Mouse (Mus musculus) cerebellum, postnatal 36 days (tissue): ENCODE measurements around the gene C030005K15Rik.
"Not testable (repeated sequence)": the region's sequence is repeated elsewhere in the genome, so short reads cannot be mapped to it uniquely, and the experiment has no call there.

Source experiments
- DNase-seq, 2 experiments: peaks; one replicate each; pipeline ENCODE4 v3.0.0; 2021 to 2022; ENCODE audit warnings: mixed read lengths in 2 of 2

The C030005K15Rik gene

GRCm38 (mm10) chr10:97726655-97727054 is at the start of gene C030005K15Rik:
Gene C030005K15Rik (minus strand): TSS chr10:97726755.
- DNase-seq: not testable (repeated sequence)

DNA sequence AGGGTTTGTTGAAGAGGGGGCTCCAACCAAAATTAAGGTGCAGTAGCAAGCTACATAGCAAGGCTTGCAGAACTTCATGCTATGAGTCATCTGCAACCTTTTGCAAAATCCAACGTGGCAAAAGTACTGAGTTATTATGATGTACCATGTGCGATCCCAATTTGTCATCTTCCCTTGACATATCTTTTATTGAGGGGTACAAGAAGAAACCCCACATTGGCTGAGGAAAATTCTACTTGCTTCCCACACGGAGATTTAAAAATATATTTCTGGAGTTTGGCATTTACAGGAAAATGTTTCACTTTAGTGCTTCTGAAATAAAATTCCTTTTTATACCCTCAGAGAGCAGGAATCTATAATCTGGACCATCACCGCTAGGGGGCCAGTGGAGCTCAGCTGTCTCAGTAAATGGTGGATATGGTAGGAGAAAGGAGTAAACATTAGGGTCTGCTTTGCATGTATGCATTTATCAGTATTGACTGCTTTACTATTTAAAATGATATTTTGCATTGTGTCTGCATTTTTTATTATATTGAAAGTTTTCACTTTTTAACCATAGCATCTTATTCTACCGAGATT is 41.7 kb upstream of the C030005K15Rik start:
- DNase-seq: no peak

- no peak for DNase-seq
Measured at GRCm38 (mm10) chr10:97753821-97754220, 27.3 kb upstream of the C030005K15Rik start.

GRCm38 (mm10) chr10:97747231-97747630 is 20.7 kb upstream of the C030005K15Rik start:
- no peak for DNase-seq

DNA sequence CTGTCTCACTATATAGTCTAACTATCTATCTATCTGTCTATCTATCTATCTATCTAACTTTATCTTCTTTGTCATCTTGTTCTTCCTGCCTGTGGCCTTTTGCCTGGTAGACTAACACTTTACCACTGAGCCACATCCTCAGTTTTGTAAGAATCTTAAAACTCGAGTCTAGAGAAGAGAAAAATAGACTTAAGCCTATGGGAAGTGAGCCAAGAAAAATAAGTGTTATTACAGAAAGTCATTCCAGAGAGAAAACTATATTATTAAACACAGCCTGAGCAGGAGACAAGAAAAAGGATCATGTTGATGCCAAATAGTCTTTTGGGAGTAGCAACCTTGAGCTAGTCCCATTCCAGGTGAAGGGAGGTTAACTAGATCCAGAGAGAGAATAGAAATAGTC is 626 bp downstream of the C030005K15Rik start:
- DNase-seq: no peak

GRCm38 (mm10) chr10:97722709-97723108 is 3.8 kb downstream of the C030005K15Rik start:
- DNase-seq: no peak

GRCm38 (mm10) chr10:97720625-97721024 is 5.9 kb downstream of the C030005K15Rik start:
- no peak for DNase-seq

- DNase-seq: no peak
Measured at GRCm38 (mm10) chr10:97718021-97718420, 8.5 kb downstream of the C030005K15Rik start.

DNA sequence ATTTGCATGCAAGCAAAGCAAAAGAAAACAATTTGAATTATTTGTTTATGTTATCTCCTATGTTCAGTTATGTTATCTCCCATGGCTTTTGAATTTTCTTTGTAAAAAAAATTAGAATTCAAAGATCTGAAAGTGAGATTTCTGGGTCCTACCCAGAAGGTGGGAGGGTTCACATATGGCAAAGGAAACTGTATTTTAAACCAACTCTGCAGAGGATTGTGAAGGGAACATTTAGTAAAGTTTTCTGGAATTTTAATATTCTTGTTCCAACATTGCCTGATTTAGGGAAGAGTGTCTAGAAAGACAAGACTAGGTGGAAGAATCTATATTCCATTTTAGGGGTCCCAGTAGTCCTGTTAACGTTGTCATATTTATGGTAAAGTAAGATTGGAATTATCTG is 9.3 kb downstream of the C030005K15Rik start:
- no peak for DNase-seq

- DNase-seq: no peak
Measured at GRCm38 (mm10) chr10:97715289-97715906, 11.2 kb downstream of the C030005K15Rik start.

DNA sequence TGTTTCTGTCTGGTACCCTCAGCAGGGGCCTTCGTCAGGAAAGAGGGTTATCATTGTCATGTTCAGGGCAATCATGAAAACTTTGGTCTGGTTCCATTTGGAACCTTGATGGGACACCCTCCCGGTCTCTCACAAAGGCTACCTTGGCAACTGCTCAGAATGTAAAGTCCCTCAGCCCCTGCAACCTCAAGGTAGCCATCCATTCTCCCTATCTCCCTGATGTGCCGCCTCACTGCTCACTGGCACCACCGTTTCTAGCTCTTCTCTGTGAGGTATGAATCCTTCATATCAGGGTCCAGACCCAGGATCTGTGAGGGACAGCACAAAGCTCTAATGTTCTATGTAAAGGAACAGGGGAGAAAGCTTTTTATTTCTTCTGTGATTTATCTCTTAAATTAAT is 12.0 kb downstream of the C030005K15Rik start:
- no peak for DNase-seq

DNA sequence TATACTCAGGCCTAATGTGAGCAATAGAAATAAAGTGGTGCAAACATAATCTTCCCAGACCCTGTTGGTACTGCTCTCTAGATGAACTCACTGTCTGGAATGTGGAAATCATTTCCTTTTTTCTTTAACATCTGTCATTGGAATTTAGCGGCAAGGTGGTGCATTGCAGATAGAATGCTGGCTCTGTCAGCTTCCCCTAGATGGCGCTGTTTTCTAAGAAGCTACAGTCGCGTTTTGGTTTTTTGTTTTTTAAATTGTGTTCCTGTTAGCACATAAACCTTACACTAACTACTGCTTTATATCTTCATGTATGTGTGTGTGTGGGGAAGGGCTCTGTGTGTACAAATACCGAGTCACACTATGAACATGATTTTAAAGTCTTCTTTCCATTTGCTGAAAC is 13.9 kb downstream of the C030005K15Rik start:
- DNase-seq: peak; percentile 9 to 36

- peak; percentile 14 to 38 for DNase-seq
Measured at GRCm38 (mm10) chr10:97704562-97704961, 22.0 kb downstream of the C030005K15Rik start.

- DNase-seq: no peak
Measured at GRCm38 (mm10) chr10:97702321-97702720, 24.2 kb downstream of the C030005K15Rik start.

GRCm38 (mm10) chr10:97693398-97694135 is 33.0 kb downstream of the C030005K15Rik start:
- no peak for DNase-seq

- no peak for DNase-seq
Measured at GRCm38 (mm10) chr10:97692913-97693312, 33.6 kb downstream of the C030005K15Rik start, which contains the start of gene Ccer1. Gene Ccer1 (plus strand): TSS chr10:97693059.

GRCm38 (mm10) chr10:97689425-97689824 is 37.1 kb downstream of the C030005K15Rik start:
- no peak for DNase-seq

DNA sequence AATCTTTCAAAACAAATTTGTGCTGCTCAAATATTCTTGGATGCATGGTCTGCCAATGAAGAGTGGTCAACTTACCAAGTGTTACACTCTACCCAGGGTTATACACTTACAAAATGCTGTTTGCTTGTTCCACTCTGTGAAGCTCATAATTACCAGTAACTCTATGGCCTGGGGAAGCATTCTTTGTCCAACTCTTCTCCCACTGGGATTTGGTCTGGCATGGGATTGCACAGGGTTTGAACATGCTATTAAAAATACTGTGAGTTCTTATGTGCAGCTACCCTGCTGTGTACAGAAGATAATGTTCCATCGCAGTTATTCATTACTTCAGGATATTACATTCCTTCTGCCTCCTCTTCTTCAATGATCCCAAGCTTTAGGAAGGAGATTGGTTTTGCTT is 39.4 kb downstream of the C030005K15Rik start:
- no peak for DNase-seq

GRCm38 (mm10) chr10:97682981-97683380 is 43.6 kb downstream of the C030005K15Rik start:
- DNase-seq: no peak
